Mouse (Mus musculus) megakaryocyte-erythroid progenitor cell, adult 5-6 weeks (primary cell): ENCODE results near the gene Gbgt1. TPM values are rescaled to one million over a fixed set of nuclear protein-coding genes. Genes with fewer than 3 reads are reported as not detected.
A peak's percentile ranks its signal among the peaks of the same experiment; 100 is the strongest.

Experiments used
- ATAC-seq: replicated peaks from 2 replicates; pipeline ENCODE4 v1.8.0; 2016; ENCODE audit warnings: mild to moderate bottlenecking, inconsistent platforms; ENCODE audit not compliant: severe bottlenecking, poor library complexity, low FRiP score, low TSS enrichment
- total RNA-seq, 2 experiments: library from RNA; stranded (forward) in 1 of 2; stranded (reverse) in 1 of 2; fragments of 200-1000, 215-1000 nt in 1 of 2; fragments of >200 nt in 1 of 2; fragmentation: Nextera tagmentation in 1 of 2; gene quantifications; 2 replicates each; pipeline ENCODE4 v1.2.3; 2014 to 2017

Gbgt1 gene
- total RNA-seq, 2 experiments from 2014 or later = not detected

DNA sequence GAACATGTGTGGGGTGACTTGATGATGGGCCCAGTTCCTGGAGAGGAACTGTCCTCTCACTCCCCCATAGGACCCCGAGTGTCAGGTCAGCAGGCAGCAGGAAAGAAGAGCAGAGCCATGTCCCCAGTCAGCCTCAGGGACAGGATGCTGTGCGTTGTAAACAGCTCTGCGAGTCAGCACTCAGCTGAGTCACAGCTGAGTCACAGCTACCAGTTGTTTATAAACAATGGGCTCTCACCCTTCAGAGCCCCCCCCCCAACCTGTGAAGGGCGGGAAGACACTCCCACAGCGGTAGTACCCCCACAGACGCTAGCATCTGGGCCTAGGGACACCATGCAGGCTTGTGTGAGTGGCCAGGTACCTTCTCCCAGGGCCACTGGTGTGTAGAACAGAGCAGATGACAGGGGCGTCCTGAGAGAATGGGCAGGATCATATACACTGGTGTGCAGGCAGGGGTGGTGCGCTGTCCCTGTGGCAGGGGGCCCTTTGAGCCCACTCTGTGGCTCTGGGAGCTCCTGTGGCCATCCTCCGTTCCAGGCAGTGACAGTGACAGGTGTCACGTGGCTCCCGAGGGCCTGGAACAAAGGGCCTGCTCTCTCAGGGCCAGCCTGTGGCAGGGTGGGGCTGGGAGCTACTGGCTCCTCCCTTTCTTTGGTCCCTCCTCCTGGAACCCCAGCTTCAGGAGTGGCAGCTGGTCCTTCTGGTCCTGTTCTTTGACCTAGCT lies 28.7 kb downstream of the Gbgt1 start:
- ATAC-seq = peak; percentile 58

DNA sequence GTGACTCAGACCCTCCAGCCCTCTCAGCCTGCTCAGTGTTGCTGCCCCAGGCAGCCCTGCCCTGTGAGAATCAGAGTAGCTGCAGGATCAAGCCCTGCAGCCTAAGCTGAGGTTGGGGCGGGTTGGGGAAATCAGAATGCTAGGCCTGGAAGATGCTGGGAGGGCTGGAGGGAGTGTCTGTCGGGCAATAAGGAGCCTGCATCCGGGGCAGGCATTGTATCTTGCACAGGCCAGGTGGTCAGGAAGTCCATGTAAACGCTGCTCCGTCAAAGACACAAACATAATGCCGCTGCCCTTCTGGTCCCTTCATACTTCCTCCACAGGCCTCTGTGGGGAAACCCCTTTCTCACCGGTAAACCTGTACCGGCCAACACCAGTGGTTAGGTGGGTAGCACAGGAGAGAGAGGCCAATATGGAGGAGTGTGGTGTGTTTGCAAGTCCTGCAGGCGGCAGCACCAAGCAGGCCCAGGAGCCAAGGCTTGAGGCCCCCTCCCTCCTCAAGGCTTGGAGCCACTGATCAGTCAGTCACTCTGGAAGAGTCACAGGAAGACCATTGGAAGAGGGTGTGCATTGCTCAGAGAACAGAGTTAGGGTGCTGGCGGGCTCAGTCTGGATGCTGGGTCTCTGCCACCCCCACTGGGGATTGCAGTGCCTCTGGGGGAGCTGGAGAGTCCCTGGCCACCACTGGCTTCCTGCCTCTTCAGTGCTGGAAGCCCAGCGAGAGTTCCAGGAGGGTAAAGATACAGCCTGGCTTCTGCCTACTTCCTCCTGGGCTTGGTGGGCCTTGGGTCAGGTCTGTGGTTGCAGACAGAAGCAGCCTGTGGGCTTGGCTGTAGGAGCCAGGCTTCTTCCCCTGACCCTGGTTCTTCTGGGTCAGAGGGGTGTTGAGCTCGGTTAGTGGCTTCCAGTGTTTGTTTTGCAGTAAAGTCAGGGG lies 29.5 kb downstream of the Gbgt1 start:
- ATAC-seq = no peak

DNA sequence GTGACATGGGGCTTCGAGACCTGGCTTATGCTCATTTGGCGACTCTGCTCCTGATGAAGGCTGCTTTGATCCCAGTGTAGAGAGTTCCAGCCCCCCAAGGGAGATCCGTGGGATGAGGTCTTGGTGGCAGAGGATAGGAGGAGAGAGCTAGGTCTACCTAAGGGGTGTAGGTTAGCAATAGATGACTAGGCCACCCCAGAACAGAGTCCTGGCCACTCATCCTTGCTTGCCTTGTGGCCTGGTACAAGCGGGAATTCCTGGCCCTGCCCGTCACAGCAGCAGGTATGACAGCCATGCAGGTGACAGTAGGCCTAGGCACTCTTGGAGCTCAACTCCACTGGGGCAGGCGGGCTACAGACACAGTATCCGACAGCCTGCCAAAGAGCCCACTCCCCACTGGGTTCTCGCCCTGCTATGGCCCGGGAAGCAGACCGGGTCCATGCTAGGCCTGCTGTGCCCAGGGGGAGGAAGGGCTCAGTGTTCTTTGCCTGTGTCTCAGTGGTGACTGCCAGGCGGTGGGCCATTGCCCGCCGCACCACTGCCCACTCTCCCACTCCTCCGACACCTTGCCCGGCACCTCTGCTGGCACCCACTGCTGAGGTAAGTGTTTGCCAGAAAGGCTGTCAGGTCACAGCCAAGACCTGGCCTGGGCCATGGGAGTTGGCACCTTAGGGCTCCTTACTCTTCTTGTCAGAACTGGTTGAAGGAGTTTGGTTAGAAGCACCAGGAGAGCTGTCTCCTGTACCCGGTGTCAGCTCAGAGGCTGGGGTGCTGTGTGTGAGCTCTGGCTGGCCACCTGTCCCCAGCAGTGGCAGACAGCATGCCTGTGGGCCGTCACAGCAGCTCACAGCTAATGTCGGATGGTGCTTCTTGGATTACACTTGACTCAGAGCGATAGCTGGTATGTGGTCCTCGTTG lies 31.0 kb downstream of the Gbgt1 start:
- ATAC-seq = no peak

DNA sequence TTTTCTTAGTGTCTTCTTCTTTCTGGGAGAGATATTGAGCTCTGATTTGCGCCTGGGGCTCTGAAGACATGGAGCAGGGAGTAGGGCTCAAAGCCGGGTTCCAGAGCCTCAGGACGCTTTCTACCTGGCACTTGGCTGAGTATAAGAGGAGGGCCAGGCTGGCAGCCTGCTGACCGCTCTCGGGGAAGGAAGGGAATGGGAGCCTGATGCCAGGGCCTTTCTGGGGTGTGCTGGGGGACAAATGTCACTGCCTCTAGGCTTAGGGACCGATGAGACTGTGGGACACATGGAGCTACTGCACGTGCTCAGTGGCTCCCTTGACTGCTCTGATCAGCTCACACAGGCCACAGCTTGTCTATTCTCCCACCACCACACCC lies 31.7 kb downstream of the Gbgt1 start:
- ATAC-seq = no peak

DNA sequence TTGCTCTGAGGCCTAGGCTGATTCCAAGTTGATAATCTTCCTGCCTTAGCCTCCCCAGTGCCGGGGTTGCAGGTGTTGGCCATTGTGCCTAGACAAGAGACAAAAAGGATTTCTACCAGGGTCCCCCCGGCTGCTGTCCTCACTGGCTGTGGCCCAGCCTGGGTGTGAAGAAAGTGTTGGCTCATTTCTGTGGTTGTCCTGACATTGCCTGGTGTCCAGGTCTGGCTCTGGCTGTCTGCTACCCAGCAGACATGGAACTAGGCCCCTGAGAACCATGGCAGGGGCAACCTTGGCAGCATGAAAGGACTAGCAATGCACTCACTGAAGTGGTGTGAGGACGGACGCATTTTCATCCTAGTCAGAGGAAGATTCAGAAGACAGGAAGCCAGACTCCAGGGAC lies 33.2 kb downstream of the Gbgt1 start:
- no peak for ATAC-seq

DNA sequence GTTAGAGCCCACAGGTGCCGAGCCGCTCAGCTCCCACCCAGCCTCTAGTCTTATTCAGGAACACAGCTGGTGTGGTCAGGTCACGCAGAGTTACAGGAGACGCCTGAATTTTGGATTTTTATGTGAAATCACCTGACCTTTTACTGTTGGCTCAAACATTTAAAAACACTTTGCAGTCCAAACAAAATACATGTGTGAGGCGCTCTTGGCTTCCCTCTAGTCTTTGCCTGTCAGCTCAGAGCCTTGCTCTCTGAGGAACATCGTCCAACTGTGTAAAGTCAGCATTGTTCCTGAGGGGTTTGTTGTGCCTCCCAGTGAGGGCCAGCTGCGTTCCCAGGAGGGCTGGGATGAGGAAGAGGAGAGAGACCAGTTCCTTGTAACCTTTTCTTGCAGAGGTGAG lies 33.6 kb downstream of the Gbgt1 start:
- ATAC-seq = no peak

DNA sequence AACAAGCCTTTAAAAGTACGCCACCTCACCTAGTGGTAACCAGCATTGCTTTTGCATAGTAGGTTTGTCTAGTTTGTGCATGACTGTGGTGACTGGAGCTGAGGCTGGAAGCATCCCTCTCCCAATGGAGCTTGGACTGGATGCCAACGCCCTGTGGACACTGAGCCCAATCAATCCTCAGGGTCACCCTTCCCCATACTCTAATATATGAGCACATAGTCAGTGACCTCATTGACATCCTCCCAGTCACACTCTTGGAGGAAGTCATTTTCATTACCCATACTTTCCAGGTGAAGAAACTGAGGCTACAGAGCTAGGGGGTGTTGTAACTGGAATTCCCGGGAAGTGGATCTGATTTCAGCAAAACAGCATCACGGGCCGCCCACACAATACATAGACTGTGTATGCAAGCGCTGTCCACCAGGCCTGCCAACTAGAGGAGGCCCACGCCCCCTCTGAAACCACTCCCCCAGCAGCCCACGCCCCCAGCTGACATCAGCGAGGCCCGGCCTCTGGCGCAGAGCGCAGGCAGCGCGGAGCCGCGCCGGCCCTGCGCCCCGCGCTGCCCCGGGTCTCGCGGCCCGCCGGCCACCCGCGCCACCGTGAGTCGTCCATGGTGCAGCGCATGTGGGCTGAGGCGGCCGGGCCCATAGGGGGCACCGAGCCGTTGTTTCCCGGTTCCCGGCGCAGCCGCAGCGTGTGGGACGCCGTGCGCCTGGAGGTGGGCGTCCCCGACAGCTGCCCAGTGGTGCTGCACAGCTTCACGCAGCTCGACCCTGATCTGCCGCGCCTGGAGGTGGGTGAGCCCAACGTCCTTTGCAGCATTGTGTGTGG lies 36.5 kb downstream of the Gbgt1 start:
- ATAC-seq = peak; percentile 95

DNA sequence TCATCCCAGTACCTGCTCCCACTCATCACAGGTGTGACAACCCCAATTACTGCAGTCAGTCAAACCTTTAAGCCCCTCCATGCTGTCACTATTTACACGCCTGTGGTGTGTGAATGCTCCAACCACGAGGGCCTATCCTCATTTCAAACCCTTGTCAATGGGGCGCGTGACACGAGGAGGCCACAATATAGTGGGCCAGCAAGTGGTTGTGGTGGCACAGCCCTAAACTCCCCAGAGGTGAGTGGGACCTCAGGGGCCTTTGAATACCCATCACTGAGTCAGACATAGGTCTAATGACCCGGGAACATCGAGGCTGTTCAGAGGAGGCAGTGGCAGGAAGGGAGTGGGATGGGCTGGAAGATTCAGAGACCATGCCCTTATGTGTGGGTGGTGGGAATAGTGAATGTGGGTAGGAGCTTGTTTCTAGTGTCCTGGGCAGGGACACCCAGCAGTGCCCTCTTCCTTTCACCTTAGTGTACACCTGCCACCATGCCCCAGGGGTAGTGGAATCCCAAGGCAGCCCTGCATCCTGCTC lies 37.3 kb downstream of the Gbgt1 start:
- no peak for ATAC-seq

DNA sequence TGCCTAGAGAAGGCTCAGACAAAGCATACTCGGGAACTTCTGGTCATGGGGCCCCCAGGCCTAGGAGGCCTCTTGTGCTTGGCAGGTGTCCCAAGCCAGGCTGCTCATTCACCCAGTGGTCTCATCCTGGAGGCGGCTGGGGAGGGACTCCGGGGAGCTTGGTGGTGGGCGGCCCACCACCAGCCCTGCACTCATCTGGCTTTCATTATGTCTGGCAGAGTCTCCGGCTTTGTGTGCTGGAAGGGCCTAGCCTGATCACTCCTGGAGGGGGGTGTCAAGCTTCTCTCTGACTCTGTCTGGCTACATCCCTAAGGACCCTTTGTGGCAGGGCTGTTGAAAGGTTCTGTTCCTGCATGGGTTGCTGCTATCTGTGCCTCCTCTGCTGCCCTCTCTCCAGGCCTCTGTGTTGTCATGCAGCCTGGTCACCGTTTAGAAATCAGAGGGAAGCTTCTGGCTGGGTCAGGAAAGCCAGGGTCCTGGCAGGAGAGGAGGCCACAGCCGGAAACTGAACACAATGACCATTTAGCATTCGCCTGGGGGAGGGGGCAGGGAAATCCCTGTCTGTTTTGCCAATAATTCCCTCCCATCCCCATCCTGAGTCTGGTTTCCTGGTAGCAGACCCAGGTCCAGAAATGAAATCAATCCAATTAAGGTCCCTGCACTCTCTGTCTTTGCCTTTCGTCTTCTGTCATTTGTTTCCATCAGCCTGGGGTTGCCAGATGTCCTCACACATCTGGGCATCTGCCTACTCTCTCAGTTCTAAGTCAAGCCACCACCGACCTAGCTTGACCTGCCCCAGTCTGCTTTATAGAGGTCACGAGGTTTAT lies 38.0 kb downstream of the Gbgt1 start:
- no peak for ATAC-seq

DNA sequence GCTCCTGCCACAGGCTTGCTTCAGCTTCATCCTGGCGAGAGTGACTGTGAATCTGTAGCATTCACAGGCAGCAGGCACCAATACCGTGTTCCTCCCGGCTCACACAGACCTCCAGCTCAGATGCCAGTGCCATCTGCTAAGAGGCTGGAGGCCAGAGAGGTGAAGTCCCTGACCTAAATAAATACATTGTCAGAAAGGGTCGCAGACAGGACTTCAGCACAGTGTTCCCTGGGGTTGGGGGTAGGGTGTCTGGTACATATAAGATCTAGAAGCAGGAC lies 38.5 kb downstream of the Gbgt1 start:
- ATAC-seq = no peak

DNA sequence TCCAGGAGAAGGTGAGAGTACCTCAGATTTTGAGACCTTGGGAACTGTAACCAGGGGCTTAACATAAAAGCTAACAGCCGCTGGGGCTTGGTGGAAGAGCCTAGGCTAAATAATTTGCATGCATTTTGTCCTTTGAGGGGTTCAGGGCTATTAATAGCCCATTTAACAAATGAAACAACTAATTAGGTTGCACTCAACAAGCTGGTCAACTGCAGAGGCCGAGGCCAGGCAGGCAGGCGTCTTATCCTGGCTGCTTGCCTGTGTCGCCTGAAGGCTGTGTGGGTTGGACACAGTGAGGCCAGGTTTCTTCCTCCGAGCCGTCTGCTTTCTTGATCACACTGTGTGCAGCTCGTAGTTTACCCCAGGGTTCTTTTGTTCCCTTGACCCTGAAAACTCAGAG lies 39.0 kb downstream of the Gbgt1 start:
- no peak for ATAC-seq

DNA sequence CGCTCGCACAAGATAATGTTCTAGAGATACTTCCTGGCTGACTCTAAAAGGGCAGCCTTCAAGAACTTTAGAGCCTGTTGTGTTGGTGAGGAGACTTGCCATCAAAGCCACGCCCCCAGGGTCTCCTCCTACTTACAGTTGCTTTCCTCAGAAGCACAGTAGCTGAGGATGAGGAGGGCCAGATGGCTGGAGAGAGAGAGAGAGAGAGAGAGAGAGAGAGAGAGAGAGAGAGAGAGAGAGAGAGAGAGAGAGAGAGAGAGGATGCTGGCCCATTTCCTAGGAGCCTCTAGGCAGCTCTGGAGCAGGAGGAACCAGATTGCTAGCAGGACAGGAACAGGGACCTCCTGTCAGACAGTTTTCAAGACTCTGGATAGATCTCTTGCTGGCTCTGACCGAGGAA lies 39.5 kb downstream of the Gbgt1 start:
- no peak for ATAC-seq

DNA sequence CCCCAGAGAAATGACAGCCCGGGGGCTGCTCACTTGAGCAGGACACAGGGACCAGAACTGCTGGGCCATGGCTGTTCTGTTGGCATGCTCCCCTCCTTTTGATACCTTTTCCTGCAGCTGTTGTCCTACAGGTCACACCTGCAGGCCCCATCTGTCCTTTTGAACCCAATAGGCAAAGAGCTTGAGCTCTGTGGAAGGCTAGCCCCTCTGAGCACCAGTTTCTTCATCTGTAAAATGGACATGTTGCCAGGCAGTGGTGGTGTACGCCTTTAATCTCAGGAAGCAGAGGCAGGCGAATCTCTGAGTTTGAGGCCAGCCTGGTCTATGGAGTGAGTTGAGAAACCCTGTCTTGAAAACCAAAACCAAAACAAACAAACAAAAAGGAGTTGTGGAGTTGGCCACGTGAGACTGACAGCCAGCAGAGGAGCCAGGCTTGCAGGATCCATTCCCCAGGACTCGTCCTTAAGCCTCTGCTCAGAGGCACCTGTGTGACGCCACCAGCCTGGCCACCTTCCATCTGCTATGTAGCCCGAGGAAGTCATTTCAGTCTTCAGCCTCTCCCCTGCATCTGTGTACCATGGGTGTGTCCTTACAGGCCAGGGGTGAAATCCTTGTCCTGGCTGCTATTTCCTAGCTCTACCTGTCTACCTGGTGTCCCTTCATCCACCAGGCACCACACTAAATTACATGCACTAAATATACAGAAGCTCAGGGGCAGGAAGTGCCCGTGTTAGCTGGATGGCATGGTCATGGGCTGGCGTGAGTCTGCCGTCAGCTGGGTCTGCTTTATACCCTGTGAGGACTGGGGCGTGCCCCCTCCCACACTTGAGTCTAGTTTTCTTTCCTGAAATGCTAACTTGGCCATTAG lies 40.3 kb downstream of the Gbgt1 start:
- ATAC-seq = no peak

DNA sequence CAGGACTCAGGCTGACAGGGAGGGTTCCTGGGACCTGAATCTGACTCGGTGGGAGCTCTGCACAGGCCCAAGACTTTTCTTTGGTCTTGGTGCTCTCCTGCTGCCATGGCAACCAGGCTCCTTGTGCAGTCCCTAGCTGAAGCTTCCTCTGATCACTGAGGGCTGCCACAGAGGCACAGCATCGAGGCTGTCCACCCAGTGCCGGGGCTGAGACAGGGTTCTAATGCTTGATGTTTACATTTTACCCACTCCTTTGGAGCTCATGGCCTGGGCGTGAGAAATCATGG lies 40.9 kb downstream of the Gbgt1 start:
- no peak for ATAC-seq

DNA sequence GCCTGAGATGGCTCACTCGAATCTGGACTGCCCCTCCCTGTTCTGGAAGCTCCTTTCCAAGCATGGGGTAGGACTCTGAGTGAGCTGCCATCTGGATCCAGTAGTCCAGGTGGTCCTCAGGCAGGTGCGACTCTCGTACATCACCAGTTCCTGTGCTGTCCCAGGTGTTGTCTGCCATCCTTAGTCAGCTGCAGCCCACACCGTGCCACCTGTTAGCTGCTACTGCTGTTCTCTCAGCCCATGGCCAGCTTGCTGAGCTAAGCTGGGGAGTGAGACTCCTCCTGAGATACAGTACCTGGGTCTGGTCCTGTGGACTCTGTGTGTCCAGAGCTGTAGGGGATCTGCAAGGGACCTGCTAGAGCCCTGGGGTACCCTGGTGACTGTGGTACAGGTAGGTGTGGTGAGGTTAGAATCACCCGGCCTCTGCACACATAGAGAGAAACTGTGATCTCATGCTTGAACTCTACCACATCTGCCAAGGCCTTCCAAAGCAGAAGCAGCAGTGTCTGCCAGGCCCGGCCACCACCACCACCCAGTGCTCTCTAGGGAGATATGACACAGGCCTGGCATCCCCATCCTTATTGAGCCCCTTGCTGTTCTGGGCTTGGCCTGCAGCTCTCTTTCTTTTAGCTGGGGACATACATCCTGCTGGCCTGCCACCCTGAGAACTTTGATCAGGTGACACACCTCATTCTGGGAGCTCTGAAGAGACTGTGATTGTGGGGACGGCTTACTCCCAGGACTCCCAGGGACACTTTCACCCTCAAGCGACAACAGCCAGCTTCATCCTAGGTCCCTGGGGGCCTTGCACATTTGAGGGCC lies 41.5 kb downstream of the Gbgt1 start:
- ATAC-seq = no peak

DNA sequence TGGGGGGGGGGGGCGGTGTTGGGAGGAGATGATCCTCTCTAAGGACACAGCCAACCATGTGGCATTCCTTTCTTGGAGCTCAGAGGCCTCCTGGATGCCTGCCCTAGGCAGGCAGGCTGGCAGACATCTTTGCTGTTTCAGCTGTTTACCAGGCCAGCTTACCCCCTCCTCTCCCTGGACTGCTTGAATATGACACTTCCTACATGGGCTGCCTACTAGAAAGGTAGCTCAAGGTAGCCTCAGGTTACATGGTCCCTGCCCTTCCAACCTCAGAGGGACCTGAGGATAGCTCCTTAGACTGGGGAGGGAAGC lies 42.1 kb downstream of the Gbgt1 start:
- ATAC-seq = no peak

DNA sequence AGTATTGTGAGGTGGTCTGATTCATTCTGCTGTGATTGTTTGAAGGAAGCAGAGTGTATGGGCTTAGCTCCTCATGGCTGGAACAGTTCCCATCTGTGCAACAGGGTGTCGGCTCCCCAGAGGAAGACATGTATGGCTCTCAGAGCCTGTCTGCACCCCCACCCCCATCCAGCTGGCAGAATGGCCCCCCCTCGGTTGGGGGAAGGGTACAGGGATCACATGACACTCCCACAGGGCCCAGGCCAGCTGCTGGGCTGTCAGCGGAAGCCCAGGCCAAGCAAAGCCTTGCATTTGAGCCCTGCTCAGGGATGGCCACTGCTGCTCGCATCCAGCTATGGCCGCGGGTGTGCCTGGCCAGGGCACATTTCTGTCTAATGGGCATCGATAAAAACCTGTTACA lies 42.5 kb downstream of the Gbgt1 start:
- ATAC-seq = no peak
